In the genomic region with DNA sequence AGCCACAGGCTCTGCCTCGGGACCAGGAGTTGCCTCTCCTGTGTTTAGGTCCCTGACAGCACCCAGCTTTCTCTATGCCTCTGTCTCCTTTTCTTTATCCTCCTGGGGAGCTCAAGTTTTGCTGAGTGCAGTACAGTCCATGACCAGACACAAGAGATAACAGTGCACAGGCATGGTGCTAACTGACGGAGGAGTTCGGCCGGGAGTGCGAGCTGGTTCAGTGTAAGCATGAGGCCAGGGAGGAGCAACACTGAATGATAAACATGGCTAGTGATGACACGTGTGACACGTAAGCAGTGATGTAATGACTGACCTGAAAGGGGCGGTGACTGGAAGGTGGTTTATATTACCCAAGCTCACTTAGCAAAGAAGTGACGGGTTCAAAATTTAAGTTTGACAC, we compare ENCODE assay signal across 22 mouse cellular contexts.
DNase-seq lines count a peak whose midpoint lies in the region; ATAC-seq and TF ChIP-seq lines count a peak whose summit lies in the region.
"Had no signal": no experiment of that assay in that cellular context is flagged by ENCODE, and none has a peak within 500 bp of the region (broad histone marks: within the 10 kb centered on the region; RNA-seq: fewer than 3 reads in every experiment).

No protein-coding gene starts in this region.

- no peak for TF ChIP-seq EP300 in heart, postnatal 0 days (IDR thresholded peaks at IDR 0.05; ENCODE audit: low read depth)
- no peak for TF ChIP-seq EP300 in liver, embryonic 14.5 days (IDR thresholded peaks at IDR 0.05; ENCODE audit: low read depth)

- 44% methylated on average over 9 of the region's 9 CpGs for WGBS in heart, postnatal 0 days
- 69% methylated on average over 9 of the region's 9 CpGs for WGBS in heart, embryonic 10.5 days
- WGBS in liver, embryonic 14.5 days (ENCODE audit: insufficient replicate concordance), result 58% methylated on average over 9 of the region's 9 CpGs

- peaks cover 10% of the 10 kb centered on the region; the same call in 1 of the 2 replicates for H3K4me1 ChIP-seq in heart, postnatal 0 days (ENCODE audit: control insufficient read depth, insufficient read depth)
- peaks cover 30% of the 10 kb centered on the region for H3K4me1 ChIP-seq in heart, embryonic 10.5 days
- no peaks in the 10 kb centered on the region for H3K4me1 ChIP-seq in liver, embryonic 14.5 days (replicated peaks; ENCODE audit: control insufficient read depth in 2 of 2, insufficient read depth in 2 of 2, low read length in 1 of 2)
- H3K4me1 ChIP-seq: embryonic facial prominence, embryonic 12.5 days; hindbrain, embryonic 15.5 days; neural tube, embryonic 15.5 days; stomach, embryonic 15.5 days had no signal

- no peaks in the 10 kb centered on the region for H3K9me3 ChIP-seq in heart, postnatal 0 days (replicated peaks; ENCODE audit: control insufficient read depth, low read length)
- no peaks in the 10 kb centered on the region for H3K9me3 ChIP-seq in heart, embryonic 10.5 days
- H3K9me3 ChIP-seq in liver, embryonic 14.5 days (ENCODE audit: control insufficient read depth, low read length), result no peaks in the 10 kb centered on the region
- H3K9me3 ChIP-seq: embryonic facial prominence, embryonic 12.5 days; hindbrain, embryonic 15.5 days; limb, embryonic 10.5 days; neural tube, embryonic 15.5 days; stomach, embryonic 15.5 days had no signal

- no peaks in the 10 kb centered on the region for H3K27me3 ChIP-seq in heart, postnatal 0 days (ENCODE audit: control insufficient read depth, insufficient read depth, low read length)
- H3K27me3 ChIP-seq in heart, embryonic 10.5 days (ENCODE audit: insufficient read depth, poor library complexity, severe bottlenecking), result no peaks in the 10 kb centered on the region
- H3K27me3 ChIP-seq in liver, embryonic 14.5 days (ENCODE audit: control insufficient read depth, insufficient read depth, low read length), result no peaks in the 10 kb centered on the region
- H3K27me3 ChIP-seq: embryonic facial prominence, embryonic 12.5 days; hindbrain, embryonic 15.5 days; neural tube, embryonic 15.5 days; stomach, embryonic 15.5 days had no signal

- H3K9ac ChIP-seq in heart, postnatal 0 days (replicated peaks; ENCODE audit: low read depth, low read length), result no peak overlapping the region
- H3K9ac ChIP-seq in liver, embryonic 14.5 days (replicated peaks), result no peak overlapping the region
- H3K9ac ChIP-seq: embryonic facial prominence, embryonic 12.5 days; hindbrain, embryonic 15.5 days; neural tube, embryonic 15.5 days; stomach, embryonic 15.5 days had no signal

- no peak overlapping the region for H3K4me3 ChIP-seq in heart, postnatal 0 days (ENCODE audit: low read depth, low read length)
- no peak overlapping the region for H3K4me3 ChIP-seq in heart, embryonic 10.5 days
- no peak overlapping the region for H3K4me3 ChIP-seq in liver, embryonic 14.5 days (ENCODE audit: insufficient read depth in 1 of 2, low read depth in 2 of 2, low read length in 2 of 2)
- H3K4me3 ChIP-seq: embryonic facial prominence, embryonic 12.5 days; hindbrain, embryonic 15.5 days; limb, embryonic 10.5 days; neural tube, embryonic 15.5 days; stomach, embryonic 15.5 days had no signal

- no peak for DNase-seq in heart, postnatal 0 days (ENCODE audit: low spot score)
- no peak for DNase-seq in heart, embryonic 10.5 days (ENCODE audit: low spot score)
- DNase-seq in liver, embryonic 14.5 days (ENCODE audit: low read depth in 3 of 3, low spot score in 3 of 3), result peak in 1 of 3 experiments; percentile 11
- DNase-seq in adrenal gland, adult (ENCODE audit: inconsistent age in 2 of 2, low spot score in 1 of 2), result no peak
- DNase-seq in right cerebral cortex, postnatal 14 days, result no peak
- DNase-seq in lung, postnatal 10 days, result no peak
- DNase-seq: cerebellum, adult 9-10 months; gastrocnemius, postnatal 25 days; kidney, adult 8-10 months; kidney, postnatal 25 days; lung, adult 2 months; midbrain, embryonic 14.5 days; right cerebral cortex, postnatal 25 days; thymus, adult 18-20 months had no signal

- ATAC-seq in heart, postnatal 0 days (ENCODE audit: insufficient read depth, low read depth), result peak; percentile 40; the same call in 1 of the 2 replicates
- ATAC-seq in common myeloid progenitor, adult 5-6 weeks (replicated peaks; ENCODE audit: low read depth, poor library complexity, severe bottlenecking), result 0 out of 2 replicates have a peak, but pooled peaks have one; percentile 17
- 0 out of 2 replicates have a peak, but pooled peaks have one; percentile 1 for ATAC-seq in granulocyte monocyte progenitor cell, adult 5-6 weeks (replicated peaks; ENCODE audit: poor library complexity, severe bottlenecking)
- ATAC-seq in liver, embryonic 14.5 days (ENCODE audit: insufficient read depth), result peak; percentile 56
- ATAC-seq: forebrain, embryonic 16.5 days had no signal

- no peak overlapping the region for H3K4me2 ChIP-seq in heart, postnatal 0 days (ENCODE audit: low read depth, low read length)
- H3K4me2 ChIP-seq in liver, embryonic 14.5 days (ENCODE audit: low read depth), result no peak overlapping the region
- H3K4me2 ChIP-seq: embryonic facial prominence, embryonic 12.5 days; hindbrain, embryonic 15.5 days; neural tube, embryonic 15.5 days; stomach, embryonic 15.5 days had no signal

- H3K27ac ChIP-seq in heart, postnatal 0 days (ENCODE audit: low read depth), result no peak overlapping the region
- H3K27ac ChIP-seq in heart, embryonic 10.5 days, result no peak overlapping the region; the same call in 1 of the 2 replicates
- H3K27ac ChIP-seq in liver, embryonic 14.5 days, result no peak overlapping the region
- H3K27ac ChIP-seq: embryonic facial prominence, embryonic 12.5 days; hindbrain, embryonic 15.5 days; limb, embryonic 10.5 days; neural tube, embryonic 15.5 days; stomach, embryonic 15.5 days had no signal

- no peak for TF ChIP-seq CTCF in heart, postnatal 0 days (IDR thresholded peaks at IDR 0.05; ENCODE audit: low read depth)
- no peak for TF ChIP-seq CTCF in liver, embryonic 14.5 days (IDR thresholded peaks at IDR 0.05; ENCODE audit: low read depth)

- H3K36me3 ChIP-seq in heart, postnatal 0 days (replicated peaks; ENCODE audit: control insufficient read depth, insufficient read depth, low read length), result peaks cover 5% of the 10 kb centered on the region; the same call in 1 of the 2 replicates
- H3K36me3 ChIP-seq in heart, embryonic 10.5 days, result peaks cover 11% of the 10 kb centered on the region
- no peaks in the 10 kb centered on the region for H3K36me3 ChIP-seq in liver, embryonic 14.5 days (replicated peaks; ENCODE audit: control insufficient read depth, insufficient read depth, low read depth)
- H3K36me3 ChIP-seq: stomach, embryonic 15.5 days had no signal

Comparison
In these comparisons a context has a peak if more than half of its experiments do, and no peak if none do; other contexts are left out.
1. ATAC-seq: peak in every context shown above with its lines; median percentile 56 in liver, embryonic 14.5 days; 40 in heart, postnatal 0 days; 17 in common myeloid progenitor, adult 5-6 weeks; 1 in granulocyte monocyte progenitor cell, adult 5-6 weeks.